Mouse (Mus musculus): ENCODE data around the gene Olfr1340. TPM values are rescaled to one million over a fixed set of nuclear protein-coding genes. Genes with fewer than 3 reads are reported as not detected.

The Olfr1340 gene
- total RNA-seq (2021) (not detected), polyA plus RNA-seq (2012; rRNA removed) (not detected in 2 replicates)
- long read RNA-seq, result 0 reads

DNA sequence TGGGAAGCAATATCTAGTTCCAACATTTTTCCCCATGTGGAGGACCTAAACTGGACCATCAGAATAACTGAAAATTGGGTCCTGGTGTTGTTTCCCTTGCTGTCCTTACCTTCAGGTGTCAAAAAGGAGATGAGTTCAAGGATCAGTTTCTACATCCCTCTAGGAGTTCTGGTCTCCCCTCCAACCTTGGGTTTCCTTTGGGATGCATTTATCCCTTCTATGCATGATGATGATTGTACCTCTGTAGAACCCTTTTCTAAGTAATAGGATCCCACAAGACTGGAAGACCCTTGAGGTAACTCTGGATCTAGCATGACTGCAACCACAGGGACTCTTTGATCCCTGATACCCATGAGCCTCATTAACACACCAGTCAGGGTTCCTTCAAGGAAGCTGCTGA, at the start of gene Olfr1340:
TSS of gene Olfr1340 (plus strand) at position 301 of the 400 bp plus-strand sequence.
- no peak for DNase-seq

DNA sequence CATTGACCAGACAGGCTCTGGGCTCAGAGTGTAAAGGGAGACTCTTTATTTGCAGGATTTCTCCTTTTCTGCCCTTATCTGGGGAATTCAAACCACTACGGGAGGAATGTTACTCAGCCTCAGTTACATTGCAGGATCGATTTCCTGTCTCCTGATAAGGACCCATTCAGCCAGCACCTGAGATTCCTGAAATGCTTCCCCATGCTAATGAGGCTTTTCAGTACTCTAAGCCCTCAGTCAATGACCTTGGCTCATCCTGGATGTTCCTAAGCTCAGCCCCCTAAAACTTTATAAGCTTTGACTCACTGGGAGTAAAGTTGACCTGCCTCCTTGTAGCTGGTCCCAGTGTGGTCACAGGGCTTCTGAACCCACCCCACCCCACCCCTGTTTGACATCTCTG, 32.9 kb upstream of the Olfr1340 start:
- no peak for DNase-seq

DNA sequence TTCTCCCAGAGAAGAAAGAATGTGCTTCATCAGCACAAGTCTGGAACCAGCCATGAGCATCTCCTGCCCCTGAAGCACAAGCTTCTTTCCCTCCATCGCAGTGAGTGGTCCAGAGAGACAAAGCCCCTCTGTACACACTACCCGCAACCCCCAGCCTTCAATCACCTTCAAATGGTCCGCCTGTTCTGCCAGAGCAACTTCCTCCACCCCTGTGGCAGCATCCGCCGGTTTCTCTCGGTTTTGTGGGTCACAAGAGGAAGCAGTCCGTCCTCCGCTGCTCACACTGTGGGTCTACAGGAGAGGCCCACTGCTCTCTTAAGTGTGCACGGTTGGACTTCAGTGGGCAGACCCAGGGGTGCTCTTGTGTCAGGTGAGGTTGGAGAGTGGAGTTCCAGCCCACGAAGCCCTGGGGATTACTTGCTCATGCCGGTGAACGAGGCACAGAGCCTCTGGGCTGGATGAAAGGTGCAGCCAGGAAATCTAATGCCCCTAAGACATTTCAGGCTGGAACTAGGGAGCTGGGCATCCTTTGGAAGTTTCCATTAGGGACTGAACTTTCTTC, 27.4 kb upstream of the Olfr1340 start, which contains the start of gene Olfr1342:
TSS of gene Olfr1342 (minus strand) at position 345 of the 562 bp plus-strand sequence.
- no peak for DNase-seq

DNA sequence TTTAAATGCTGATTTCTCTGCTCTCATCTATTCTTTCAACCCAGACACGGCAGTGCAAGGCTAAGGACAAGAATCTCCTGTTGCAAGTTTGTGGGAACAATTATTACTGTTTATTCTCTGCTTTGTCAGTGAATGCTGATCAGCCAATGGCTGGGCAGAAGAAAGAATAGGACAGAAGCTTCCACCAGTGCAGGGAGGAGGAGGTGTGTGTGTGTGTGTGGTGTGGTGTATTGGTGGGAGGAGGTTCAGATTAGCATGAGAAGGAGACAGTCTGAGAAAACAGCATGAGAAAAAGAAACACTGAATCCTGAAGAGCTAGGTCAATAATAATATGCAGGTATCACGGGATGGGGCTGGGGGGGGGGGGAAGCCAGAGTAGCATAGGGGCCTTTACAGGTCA, 26.1 kb upstream of the Olfr1340 start:
- DNase-seq, result no peak

DNA sequence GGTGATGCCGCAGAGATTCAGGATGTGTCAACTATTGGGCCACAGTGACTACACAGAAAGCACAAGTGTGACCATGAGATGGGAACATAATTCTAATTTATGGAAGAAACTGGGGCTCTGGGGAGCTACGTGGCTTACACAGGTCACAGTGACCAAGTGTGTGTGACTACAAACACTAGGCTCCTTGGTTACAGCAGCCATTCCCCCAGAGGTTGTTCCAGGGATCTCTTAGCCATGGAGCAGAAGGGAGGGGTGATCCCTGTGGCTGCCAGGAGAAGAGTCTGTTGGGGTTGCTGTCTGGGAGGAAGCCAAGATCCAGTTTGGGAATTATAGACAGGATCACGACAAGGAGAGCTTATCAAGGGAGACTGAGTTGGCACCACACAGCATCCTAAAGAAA, 16.7 kb upstream of the Olfr1340 start, which contains the start of gene Olfr1341:
TSS of gene Olfr1341 (plus strand) at position 301 of the 400 bp plus-strand sequence.
- no peak for DNase-seq

DNA sequence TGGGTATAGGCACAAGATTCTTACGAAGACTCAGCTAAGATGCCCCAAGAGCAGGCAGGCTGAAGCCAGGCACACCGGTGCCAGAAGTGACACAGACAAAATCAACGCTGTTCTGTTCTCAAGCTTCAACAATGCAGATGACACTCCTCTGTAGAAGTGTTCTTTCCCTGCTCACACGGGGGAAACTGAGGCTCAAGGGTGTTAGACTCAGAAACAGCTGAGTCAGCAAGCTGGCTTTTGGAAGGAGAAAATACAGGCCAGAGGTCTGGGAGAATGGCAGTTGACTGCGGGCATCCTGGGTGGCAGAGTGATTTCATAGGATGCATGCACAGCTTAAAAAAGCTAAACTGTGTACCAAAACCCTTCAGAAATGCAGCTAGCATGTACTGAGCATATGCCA, 11.9 kb upstream of the Olfr1340 start:
- no peak for DNase-seq

DNA sequence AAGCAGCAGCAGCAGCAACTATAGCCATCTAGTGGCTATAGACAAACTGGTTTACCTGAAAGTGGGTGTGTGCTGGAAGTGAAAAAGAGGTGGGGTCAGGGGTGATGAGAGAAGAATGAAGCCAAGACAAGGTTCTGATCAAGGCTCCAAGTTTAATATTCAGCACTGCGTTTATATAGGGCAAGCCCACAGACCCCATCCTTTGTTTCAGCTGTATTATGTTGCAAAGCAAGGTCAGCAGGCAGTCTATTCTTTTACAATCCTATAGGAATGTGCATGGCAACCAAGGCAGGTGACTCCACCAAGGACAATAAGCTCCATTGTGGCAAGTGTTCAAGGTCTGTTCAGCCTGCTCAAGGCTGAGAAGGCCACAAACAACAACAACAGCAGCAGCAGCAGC, 8.3 kb upstream of the Olfr1340 start:
- no peak for DNase-seq

DNA sequence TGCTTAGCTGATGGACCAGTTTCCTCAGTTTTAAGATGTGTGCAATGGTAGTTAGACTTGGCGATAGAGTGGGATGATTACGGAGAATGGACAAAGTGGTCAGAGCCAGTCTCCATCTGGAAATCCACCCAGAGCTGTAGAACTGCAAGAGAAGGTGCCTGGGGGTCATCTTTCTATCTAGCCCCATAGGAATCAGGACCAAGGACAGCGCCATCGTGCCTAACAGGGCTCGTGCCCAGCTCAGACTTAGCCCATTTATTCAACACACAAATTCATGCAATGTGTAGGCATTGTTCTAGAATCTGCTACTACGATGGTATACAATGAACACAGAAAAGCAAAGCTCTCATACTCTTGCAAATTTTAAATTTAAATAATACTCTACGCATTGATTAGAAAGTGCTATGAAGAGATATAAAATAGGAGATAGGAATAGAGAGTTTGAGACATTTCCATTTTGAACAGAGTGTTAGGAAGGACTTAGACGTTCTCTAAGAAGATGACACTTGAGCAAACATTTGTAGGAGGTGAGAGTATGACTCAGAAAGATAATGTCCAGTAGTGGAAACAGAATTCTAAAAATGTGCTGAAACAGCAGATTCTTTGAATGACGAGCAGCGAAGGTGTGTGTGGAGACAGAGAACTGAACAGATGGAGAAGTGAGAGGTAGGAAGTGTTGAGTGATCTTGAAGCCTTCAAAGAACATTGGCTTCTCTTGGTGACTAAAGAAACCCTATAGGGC, 2.0 kb downstream of the Olfr1340 start:
- DNase-seq, result no peak

DNA sequence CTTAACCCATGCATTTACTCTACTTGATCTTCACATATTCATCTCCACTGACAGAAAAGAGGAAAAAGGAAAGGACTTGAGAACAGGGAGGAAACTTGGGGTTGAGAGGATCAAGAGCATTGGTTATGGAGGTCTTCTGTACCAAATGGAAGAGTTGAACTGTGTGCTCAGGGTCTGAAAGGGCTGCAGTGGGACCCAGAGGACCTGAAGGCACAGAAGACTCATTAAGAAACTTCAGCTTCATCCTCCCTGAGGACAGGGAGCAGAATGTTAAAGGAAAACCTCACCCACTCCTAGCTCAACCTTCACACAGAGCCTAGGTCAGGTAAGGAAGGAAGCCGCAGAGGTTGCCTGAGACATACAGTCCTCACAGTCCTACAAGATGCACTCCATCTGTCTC, 11.9 kb downstream of the Olfr1340 start, which contains the start of gene Olfr1339:
TSS of gene Olfr1339 (plus strand) at position 301 of the 400 bp plus-strand sequence.
- DNase-seq, result no peak

DNA sequence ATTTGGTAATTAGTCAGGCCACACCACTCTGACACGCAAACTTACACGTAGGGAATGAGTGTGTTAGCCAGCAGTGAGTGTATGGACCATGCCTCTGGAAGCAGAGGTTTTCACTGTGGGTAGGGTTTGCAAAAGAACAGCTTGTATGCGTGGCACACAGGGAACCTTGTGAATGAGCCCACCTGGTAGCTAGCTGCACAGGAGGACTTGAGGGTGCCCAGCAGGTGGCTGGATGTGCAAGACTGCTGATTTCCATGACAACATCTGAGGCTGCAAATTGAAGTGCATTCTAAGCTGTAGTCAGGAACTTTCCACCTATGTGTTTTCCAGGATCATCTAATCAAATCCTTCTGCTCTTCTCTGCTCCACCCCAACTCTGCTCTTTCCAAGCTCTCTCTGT, 19.6 kb downstream of the Olfr1340 start:
- DNase-seq, result no peak

DNA sequence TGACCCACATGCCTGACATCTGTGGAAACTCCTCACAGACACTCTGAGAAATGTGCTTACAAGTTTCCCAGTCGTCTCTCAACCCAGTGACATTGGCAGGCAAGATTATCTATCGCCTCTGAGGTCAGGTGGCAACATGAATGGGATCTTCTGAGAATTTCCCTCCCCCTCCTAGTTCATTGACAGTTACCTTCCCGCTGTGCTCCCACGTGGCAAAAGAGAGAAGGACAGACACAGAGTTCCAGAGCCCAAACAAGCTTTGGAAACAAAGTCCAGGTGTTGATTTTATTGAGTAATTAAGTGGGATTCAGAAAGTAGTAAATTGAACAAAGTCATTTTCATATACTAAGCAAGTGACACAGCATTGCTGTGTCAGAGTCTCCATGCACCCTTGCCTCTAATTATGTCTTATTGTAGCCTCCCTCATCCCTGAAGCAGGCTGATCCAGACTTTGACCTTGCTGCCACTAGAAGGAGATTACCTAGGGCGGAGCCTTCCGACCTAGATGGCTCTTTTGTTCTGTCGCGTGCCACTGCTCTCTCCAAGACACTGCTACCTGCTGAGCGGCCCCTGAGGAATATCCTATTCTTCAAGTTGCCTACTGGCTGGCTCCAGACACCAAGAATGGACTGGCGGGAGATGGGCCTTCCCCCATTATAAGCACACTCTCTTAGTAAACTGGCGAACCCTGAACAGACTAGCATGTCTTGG, 21.2 kb downstream of the Olfr1340 start:
- no peak for DNase-seq

DNA sequence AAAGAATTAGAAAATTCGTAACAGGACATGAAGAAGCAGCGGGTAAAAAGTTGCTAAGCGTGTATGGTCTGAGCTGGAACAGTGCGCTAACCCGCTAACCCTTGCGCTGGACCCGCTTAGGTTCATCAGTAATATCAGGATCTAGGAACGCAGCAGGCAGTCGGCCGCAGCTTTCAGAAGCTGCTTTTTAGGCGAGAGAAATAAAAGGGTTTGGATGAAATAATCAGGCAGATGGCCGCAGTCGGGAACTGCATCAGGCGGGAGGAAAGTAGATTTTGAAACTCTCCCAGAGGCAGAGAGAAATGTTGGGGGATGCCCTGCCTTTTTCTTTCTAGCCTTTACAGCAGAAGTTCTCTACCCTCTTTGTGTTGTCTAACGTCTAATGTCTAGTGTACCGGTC, 21.9 kb downstream of the Olfr1340 start:
- DNase-seq, result no peak

DNA sequence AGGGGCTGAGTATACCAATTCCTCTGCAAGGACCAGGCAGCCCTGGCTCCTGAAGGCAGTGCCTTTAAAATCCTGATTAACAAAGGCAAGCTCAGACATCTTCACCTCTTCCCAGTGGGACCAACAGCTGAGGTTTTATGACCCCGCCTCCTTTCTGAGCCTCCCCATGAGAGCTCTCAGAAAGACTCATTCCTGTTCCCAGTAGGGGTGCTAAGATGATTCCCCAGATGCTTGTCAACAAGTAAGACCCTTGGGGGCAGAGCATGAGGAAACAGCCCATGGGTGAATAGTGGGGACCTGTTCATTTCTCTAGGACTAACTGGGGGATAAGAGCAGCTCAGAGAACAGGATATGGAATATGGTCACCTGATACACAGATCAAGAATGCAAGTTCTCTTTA, 38.7 kb downstream of the Olfr1340 start, which contains the start of gene Olfr1338:
TSS of gene Olfr1338 (minus strand) at position 101 of the 400 bp plus-strand sequence.
- no peak for DNase-seq

Other genes with a start within 250 kb of the Olfr1340 start
- 10 to 100 TPM; 30.3 to 52.5 TPM for gene Tie1, start 230.1 kb upstream of the Olfr1340 start, total RNA-seq (2021)
- gene Tie1, start 230.1 kb upstream of the Olfr1340 start, polyA plus RNA-seq (2012; rRNA removed), result 78.4 and 96.9 TPM in 2 replicates
- not detected for gene 2610528J11Rik, start 193.1 kb upstream of the Olfr1340 start, total RNA-seq (2021)
- gene 2610528J11Rik, start 193.1 kb upstream of the Olfr1340 start, polyA plus RNA-seq (2012; rRNA removed), result not detected in 2 replicates
- gene Tmem125, start 176.1 kb upstream of the Olfr1340 start, total RNA-seq (2021), result under 1 TPM in 1 of 2 experiments, not detected in 1; 0.21 TPM
- gene Tmem125, start 176.1 kb upstream of the Olfr1340 start, polyA plus RNA-seq (2012; rRNA removed), result 0.17 and 0.33 TPM in 2 replicates
- under 1 TPM in 1 of 2 experiments, not detected in 1; 0.06 TPM for gene Cfap57, start 99.4 kb upstream of the Olfr1340 start, total RNA-seq (2021)
- gene Cfap57, start 99.4 kb upstream of the Olfr1340 start, polyA plus RNA-seq (2012; rRNA removed), result not detected in 2 replicates
- gene Ebna1bp2, start 99.3 kb upstream of the Olfr1340 start, total RNA-seq (2021), result 10 to 100 TPM; 78.5 to 82.0 TPM
- 6.1 and 10.3 TPM in 2 replicates for gene Ebna1bp2, start 99.3 kb upstream of the Olfr1340 start, polyA plus RNA-seq (2012; rRNA removed)
- gene Olfr62, start 61.2 kb upstream of the Olfr1340 start, total RNA-seq (2021), result not detected
- gene Olfr62, start 61.2 kb upstream of the Olfr1340 start, polyA plus RNA-seq (2012; rRNA removed), result not detected in 2 replicates
- gene Olfr1342, start 27.4 kb upstream of the Olfr1340 start, total RNA-seq (2021), result not detected
- gene Olfr1342, start 27.4 kb upstream of the Olfr1340 start, polyA plus RNA-seq (2012; rRNA removed), result not detected in 2 replicates
- not detected for gene Olfr1341, start 16.6 kb upstream of the Olfr1340 start, total RNA-seq (2021)
- gene Olfr1341, start 16.6 kb upstream of the Olfr1340 start, polyA plus RNA-seq (2012; rRNA removed), result not detected in 2 replicates
- not detected for gene Olfr1339, start 12.0 kb downstream of the Olfr1340 start, total RNA-seq (2021)
- gene Olfr1339, start 12.0 kb downstream of the Olfr1340 start, polyA plus RNA-seq (2012; rRNA removed), result not detected in 2 replicates
- not detected for gene Olfr1338, start 38.6 kb downstream of the Olfr1340 start, total RNA-seq (2021)
- not detected in 2 replicates for gene Olfr1338, start 38.6 kb downstream of the Olfr1340 start, polyA plus RNA-seq (2012; rRNA removed)
- gene Olfr1337, start 62.4 kb downstream of the Olfr1340 start, total RNA-seq (2021), result not detected
- not detected in 2 replicates for gene Olfr1337, start 62.4 kb downstream of the Olfr1340 start, polyA plus RNA-seq (2012; rRNA removed)
- not detected for gene Olfr1335, start 89.8 kb downstream of the Olfr1340 start, total RNA-seq (2021)
- gene Olfr1335, start 89.8 kb downstream of the Olfr1340 start, polyA plus RNA-seq (2012; rRNA removed), result not detected in 2 replicates
- gene Olfr1333, start 116.1 kb downstream of the Olfr1340 start, total RNA-seq (2021), result not detected
- not detected in 2 replicates for gene Olfr1333, start 116.1 kb downstream of the Olfr1340 start, polyA plus RNA-seq (2012; rRNA removed)
- gene Olfr1331, start 144.5 kb downstream of the Olfr1340 start, total RNA-seq (2021), result not detected
- gene Olfr1331, start 144.5 kb downstream of the Olfr1340 start, polyA plus RNA-seq (2012; rRNA removed), result not detected in 2 replicates
- not detected for gene Olfr1330, start 168.5 kb downstream of the Olfr1340 start, total RNA-seq (2021)
- not detected in 2 replicates for gene Olfr1330, start 168.5 kb downstream of the Olfr1340 start, polyA plus RNA-seq (2012; rRNA removed)
- gene Olfr1329, start 197.3 kb downstream of the Olfr1340 start, total RNA-seq (2021), result not detected
- gene Olfr1329, start 197.3 kb downstream of the Olfr1340 start, polyA plus RNA-seq (2012; rRNA removed), result not detected in 2 replicates
- gene Olfr1328, start 218.5 kb downstream of the Olfr1340 start, total RNA-seq (2021), result not detected
- gene Olfr1328, start 218.5 kb downstream of the Olfr1340 start, polyA plus RNA-seq (2012; rRNA removed), result not detected in 2 replicates
- gene Lao1, start 241.4 kb downstream of the Olfr1340 start, total RNA-seq (2021), result under 1 TPM in 1 of 2 experiments, not detected in 1; 0.12 TPM
- gene Lao1, start 241.4 kb downstream of the Olfr1340 start, polyA plus RNA-seq (2012; rRNA removed), result not detected in 2 replicates